ENCODE assay signal across 18 mouse cellular contexts in the genomic region with DNA sequence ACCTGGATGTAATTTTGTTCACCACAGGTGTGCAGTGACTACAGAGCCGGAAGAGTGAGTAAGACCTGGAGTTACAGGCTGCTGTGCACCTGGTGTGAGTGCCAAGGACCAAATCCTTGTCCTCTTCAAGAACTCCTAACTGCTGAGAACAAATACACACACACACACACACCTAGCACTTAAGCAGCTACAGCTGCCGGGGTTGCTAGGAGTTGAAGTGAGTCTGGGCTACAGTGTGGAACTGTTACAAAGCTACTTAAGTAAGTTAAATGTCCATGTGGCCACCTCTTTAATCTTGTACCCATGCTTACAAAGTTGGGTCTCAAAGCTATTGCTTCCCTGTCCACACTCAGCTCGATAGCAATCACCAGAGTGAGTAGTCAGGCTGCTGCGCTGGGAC.
"Had no signal": no experiment of that assay in that cellular context is flagged by ENCODE, and none has a peak within 500 bp of the region (broad histone marks: within the 10 kb centered on the region; RNA-seq: fewer than 3 reads in every experiment).

No protein-coding gene starts in this region.

- H3K27ac ChIP-seq: liver, embryonic 13.5 days; liver, embryonic 15.5 days; macrophage; midbrain, embryonic 13.5 days; midbrain, embryonic 15.5 days; neural tube, embryonic 12.5 days had no signal

- H3K27me3 ChIP-seq: liver, embryonic 13.5 days; liver, embryonic 15.5 days; megakaryocyte, embryonic 14.5 days; midbrain, embryonic 13.5 days; midbrain, embryonic 15.5 days; neural tube, embryonic 12.5 days had no signal

- H3K4me1 ChIP-seq: liver, embryonic 13.5 days; liver, embryonic 15.5 days; midbrain, embryonic 13.5 days; midbrain, embryonic 15.5 days; neural tube, embryonic 12.5 days had no signal

- H3K4me3 ChIP-seq: liver, embryonic 13.5 days; liver, embryonic 15.5 days; megakaryocyte, embryonic 14.5 days; midbrain, embryonic 13.5 days; midbrain, embryonic 15.5 days; neural tube, embryonic 12.5 days had no signal

- DNase-seq: liver; liver, embryonic 13.5 days; liver, postnatal 0 days; right cerebral cortex, adult 18-20 months; right cerebral cortex, postnatal 25 days; right cerebral cortex, postnatal 4 days; spleen, adult 18-20 months; thymus, adult 18-20 months; thymus, postnatal 14 days; thymus, postnatal 36 days had no signal

- H3K9ac ChIP-seq: liver, embryonic 13.5 days; liver, embryonic 15.5 days; liver, postnatal 0 days; midbrain, embryonic 13.5 days; midbrain, embryonic 15.5 days; neural tube, embryonic 12.5 days had no signal

- H3K4me2 ChIP-seq: liver, embryonic 11.5 days; liver, embryonic 13.5 days; liver, embryonic 15.5 days; midbrain, embryonic 11.5 days; midbrain, embryonic 13.5 days; midbrain, embryonic 15.5 days; neural tube, embryonic 12.5 days had no signal

- ATAC-seq: liver, postnatal 0 days; midbrain, embryonic 13.5 days; midbrain, embryonic 15.5 days had no signal

- H3K9me3 ChIP-seq: liver, embryonic 13.5 days; liver, embryonic 15.5 days; megakaryocyte, embryonic 14.5 days; midbrain, embryonic 13.5 days; midbrain, embryonic 15.5 days; neural tube, embryonic 12.5 days had no signal
